Comparison of ENCODE assay signal across 24 mouse cellular contexts in the genomic region with DNA sequence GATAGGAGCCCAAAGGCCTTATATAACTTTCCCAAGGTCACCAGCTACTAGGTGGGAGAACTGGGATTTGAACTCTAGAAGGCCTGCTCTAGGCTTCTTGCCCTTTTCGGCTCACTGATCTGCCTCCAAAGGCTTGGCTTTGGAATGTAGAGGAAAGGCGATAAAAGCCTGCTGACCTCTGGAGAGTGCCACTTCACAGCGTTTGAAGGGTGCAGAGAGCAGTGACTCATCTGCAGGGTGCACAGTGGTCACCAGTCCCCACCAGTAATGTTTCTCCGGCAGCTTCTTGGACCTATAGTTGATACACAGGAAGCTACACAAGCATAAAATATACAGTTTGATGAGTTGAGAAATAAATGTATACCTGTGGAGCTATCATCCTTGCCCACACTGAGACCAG.
A peak's percentile ranks its signal among the peaks of the same experiment; 100 is the strongest.
DNase-seq lines count a peak whose midpoint lies in the region; ATAC-seq and TF ChIP-seq lines count a peak whose summit lies in the region.
"Had no signal": no experiment of that assay in that cellular context is flagged by ENCODE, and none has a peak within 500 bp of the region (broad histone marks: within the 10 kb centered on the region; RNA-seq: fewer than 3 reads in every experiment).

No protein-coding gene starts in this region.

- no peaks in the 10 kb centered on the region for H3K9me3 ChIP-seq in kidney, embryonic 14.5 days (ENCODE audit: control insufficient read depth, low read length)
- H3K9me3 ChIP-seq in lung, postnatal 0 days (ENCODE audit: low read length): no peaks in the 10 kb centered on the region
- H3K9me3 ChIP-seq in liver, embryonic 12.5 days (replicated peaks): no peaks in the 10 kb centered on the region
- H3K9me3 ChIP-seq: embryonic facial prominence, embryonic 10.5 days; embryonic facial prominence, embryonic 12.5 days; forebrain, embryonic 13.5 days; G1E had no signal

- peak; percentile 10 for DNase-seq in kidney, adult 2 months
- peak; percentile 71 to 77 for DNase-seq in lung, adult 18-20 months
- no peak for DNase-seq in lung, postnatal 10 days
- DNase-seq in lung, postnatal 0 days (ENCODE audit: low spot score): peak; percentile 67
- peak; percentile 66 for DNase-seq in lung, postnatal 36 days
- DNase-seq: adrenal gland, adult 8-10 months; adrenal gland, postnatal 14 days; adrenal gland, postnatal 36 days; B cell, adult 2 months; cerebellum, adult 11-12 months; cerebellum, adult 2 months; cerebellum, adult 9-10 months; cerebellum, postnatal 10 days; cerebellum, postnatal 25 days had no signal

- TF ChIP-seq CTCF in kidney, adult 2 months (conservative IDR thresholded peaks at IDR 0.05; ENCODE audit: insufficient read depth, insufficient read length, low read depth, low read length): no peak
- no peak for TF ChIP-seq CTCF in lung, postnatal 0 days (IDR thresholded peaks at IDR 0.05)

- H3K4me2 ChIP-seq in kidney, embryonic 14.5 days (replicated peaks; ENCODE audit: low read depth, low read length): no peak overlapping the region
- H3K4me2 ChIP-seq in lung, postnatal 0 days (replicated peaks; ENCODE audit: low read depth, low read length): no peak overlapping the region
- no peak overlapping the region for H3K4me2 ChIP-seq in liver, embryonic 12.5 days
- H3K4me2 ChIP-seq: embryonic facial prominence, embryonic 12.5 days; forebrain, embryonic 13.5 days had no signal

- H3K27ac ChIP-seq in kidney, adult 2 months (ENCODE audit: insufficient read depth, low read depth, low read length): no peak overlapping the region
- no peak overlapping the region for H3K27ac ChIP-seq in kidney, embryonic 14.5 days (ENCODE audit: low read depth, low read length)
- no peak overlapping the region for H3K27ac ChIP-seq in lung, postnatal 0 days (ENCODE audit: low read length)
- H3K27ac ChIP-seq in liver, embryonic 12.5 days: no peak overlapping the region
- H3K27ac ChIP-seq: embryonic facial prominence, embryonic 10.5 days; embryonic facial prominence, embryonic 12.5 days; forebrain, embryonic 13.5 days had no signal

- no peak overlapping the region for H3K9ac ChIP-seq in kidney, embryonic 14.5 days (ENCODE audit: low read depth, low read length)
- H3K9ac ChIP-seq in lung, postnatal 0 days (replicated peaks; ENCODE audit: low read depth): no peak overlapping the region
- no peak overlapping the region for H3K9ac ChIP-seq in liver, embryonic 12.5 days
- H3K9ac ChIP-seq: embryonic facial prominence, embryonic 12.5 days; forebrain, embryonic 13.5 days had no signal

- H3K36me3 ChIP-seq in kidney, adult 2 months (ENCODE audit: control insufficient read depth, insufficient read depth, low read length): no peaks in the 10 kb centered on the region
- H3K36me3 ChIP-seq in kidney, embryonic 14.5 days (ENCODE audit: control insufficient read depth, insufficient read depth, low read length): no peaks in the 10 kb centered on the region; the same call in 1 of the 2 replicates
- no peaks in the 10 kb centered on the region for H3K36me3 ChIP-seq in lung, postnatal 0 days (ENCODE audit: insufficient read depth, low read length)
- peaks cover 18% of the 10 kb centered on the region for H3K36me3 ChIP-seq in liver, embryonic 12.5 days
- H3K36me3 ChIP-seq: embryonic facial prominence, embryonic 12.5 days had no signal

- no peaks in the 10 kb centered on the region for H3K4me1 ChIP-seq in kidney, adult 2 months (ENCODE audit: control insufficient read depth, insufficient read depth, low read length)
- H3K4me1 ChIP-seq in kidney, embryonic 14.5 days (ENCODE audit: control insufficient read depth, insufficient read depth, low read length): peaks cover 16% of the 10 kb centered on the region
- H3K4me1 ChIP-seq in lung, postnatal 0 days (ENCODE audit: insufficient read depth, low read depth, low read length): no peaks in the 10 kb centered on the region; the same call in 1 of the 2 replicates
- H3K4me1 ChIP-seq in liver, embryonic 12.5 days: peaks cover 8% of the 10 kb centered on the region

- no peak for ATAC-seq in kidney, embryonic 14.5 days (ENCODE audit: low FRiP score, low TSS enrichment)
- ATAC-seq in lung, postnatal 0 days: peak; percentile 82
- ATAC-seq in liver, embryonic 12.5 days: no peak
- ATAC-seq: activated CD4-positive, CD25-positive, alpha-beta regulatory T cell, adult 4 months; CD4-positive, CD25-positive, alpha-beta regulatory T cell, adult 4 months; forebrain, embryonic 13.5 days; Patski had no signal

- WGBS in kidney, adult 2 months: 65% methylated on average over 4 of the region's 4 CpGs
- WGBS in kidney, embryonic 14.5 days: 70% methylated on average over 4 of the region's 4 CpGs
- 44% methylated on average over 4 of the region's 4 CpGs for WGBS in lung, postnatal 0 days
- 68% methylated on average over 4 of the region's 4 CpGs for WGBS in liver, embryonic 12.5 days (ENCODE audit: insufficient replicate concordance)

- H3K27me3 ChIP-seq in kidney, adult 2 months (replicated peaks; ENCODE audit: control insufficient read depth, insufficient read depth, low read length): no peaks in the 10 kb centered on the region
- H3K27me3 ChIP-seq in kidney, embryonic 14.5 days (ENCODE audit: control insufficient read depth, insufficient read depth, low read length): no peaks in the 10 kb centered on the region
- no peaks in the 10 kb centered on the region for H3K27me3 ChIP-seq in lung, postnatal 0 days (replicated peaks; ENCODE audit: insufficient read depth, low read length)
- H3K27me3 ChIP-seq in liver, embryonic 12.5 days (replicated peaks): no peaks in the 10 kb centered on the region
- H3K27me3 ChIP-seq: CH12.LX; embryonic facial prominence, embryonic 12.5 days; forebrain, embryonic 13.5 days; Patski had no signal

- no peak overlapping the region for H3K4me3 ChIP-seq in kidney, adult 2 months (ENCODE audit: insufficient read depth, low read depth, low read length)
- H3K4me3 ChIP-seq in kidney, embryonic 14.5 days (ENCODE audit: low read length): no peak overlapping the region
- H3K4me3 ChIP-seq in lung, postnatal 0 days (ENCODE audit: low read depth, low read length): no peak overlapping the region
- no peak overlapping the region for H3K4me3 ChIP-seq in liver, embryonic 12.5 days
- H3K4me3 ChIP-seq: embryonic facial prominence, embryonic 10.5 days; embryonic facial prominence, embryonic 12.5 days; forebrain, embryonic 13.5 days had no signal

- no peak for TF ChIP-seq POLR2A in kidney, adult 2 months (IDR thresholded peaks at IDR 0.05; ENCODE audit: low read depth, low read length)

- peak; percentile 63 for TF ChIP-seq EP300 in lung, postnatal 0 days (IDR thresholded peaks at IDR 0.05)
